Mouse (Mus musculus): Measurements from ENCODE around the gene Eras.

DNA sequence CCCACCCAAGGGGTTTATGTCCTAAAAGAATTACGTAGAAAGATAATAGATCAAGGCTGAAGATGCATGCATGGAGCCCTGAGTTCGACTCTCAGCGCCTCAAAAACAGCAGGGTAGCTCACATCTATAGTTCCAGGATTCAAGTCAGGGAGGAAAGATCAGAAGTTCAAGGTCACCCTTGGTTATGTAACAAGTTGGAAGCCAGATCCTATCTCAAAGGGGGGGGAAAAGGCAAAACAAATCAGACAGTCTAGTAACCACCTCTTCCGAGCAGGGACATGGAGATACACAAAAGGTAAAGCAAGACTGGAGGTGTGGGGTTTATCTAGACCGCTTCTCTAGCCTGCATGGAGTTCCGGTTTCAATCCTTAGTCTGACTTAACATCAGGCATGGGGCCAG, 2.1 kb downstream of the Eras start:
- TF ChIP-seq CTCF (IDR thresholded peaks at IDR 0.05; ENCODE audit: low read depth, low read length), result no peak
- no peak for TF ChIP-seq POLR2A (IDR thresholded peaks at IDR 0.05; ENCODE audit: extremely low read depth, insufficient read depth, low read length)

Data from liver, adult 2 months (tissue).